Mouse (Mus musculus) heart, embryonic 12.5 days (tissue): ENCODE results near the gene Dcpp2. TPM values are rescaled to one million over a fixed set of nuclear protein-coding genes. Genes with fewer than 3 reads are reported as not detected.
A peak's percentile ranks its signal among the peaks of the same experiment; 100 is the strongest.
"Not testable (repeated sequence)": the region's sequence is repeated elsewhere in the genome, so short reads cannot be mapped to it uniquely, and the experiment has no call there.

ENCODE experiments used
- ATAC-seq: fragments of 200-750 bp; cut with Nextera tagmentation; 2 replicates; pipeline ENCODE4 v1.8.0; 2017; ENCODE audit warnings: moderate TSS enrichment, moderate library complexity; ENCODE audit not compliant: insufficient number of reproducible peaks, low FRiP score
- H3K27ac ChIP-seq: fragments of 300-500 bp; sonication (generic); 2 replicates; pipeline ENCODE4 v1.5.1; 2016; ENCODE audit warnings: mild to moderate bottlenecking, moderate library complexity; ENCODE audit not compliant: poor library complexity, severe bottlenecking
- H3K27me3 ChIP-seq: fragments of 300-500 bp; sonication (generic); replicated peaks from 2 replicates; pipeline ENCODE4 v1.6.1; 2016; ENCODE audit warnings: mild to moderate bottlenecking, moderate library complexity
- H3K36me3 ChIP-seq: fragments of 300-500 bp; sonication (generic); 2 replicates; pipeline ENCODE4 v1.6.1; 2016; ENCODE audit warnings: mild to moderate bottlenecking, moderate library complexity
- H3K4me1 ChIP-seq: fragments of 300-500 bp; sonication (generic); replicated peaks from 2 replicates; pipeline ENCODE4 v1.6.1; 2016; ENCODE audit warnings: mild to moderate bottlenecking
- H3K4me2 ChIP-seq: fragments of 300-500 bp; sonication (generic); 2 replicates; pipeline ENCODE4 v1.6.1; 2016; ENCODE audit warnings: mild to moderate bottlenecking, moderate library complexity
- H3K4me3 ChIP-seq: fragments of 300-500 bp; sonication (generic); 2 replicates; pipeline ENCODE4 v1.5.1; 2016; ENCODE audit warnings: mild to moderate bottlenecking
- H3K9ac ChIP-seq: fragments of 300-500 bp; sonication (generic); 2 replicates; pipeline ENCODE4 v1.6.1; 2016; ENCODE audit warnings: mild to moderate bottlenecking, moderate library complexity
- H3K9me3 ChIP-seq: fragments of 300-500 bp; sonication (generic); replicated peaks from 2 replicates; pipeline ENCODE4 v1.6.1; 2016; ENCODE audit warnings: mild to moderate bottlenecking, moderate library complexity
- WGBS: fragments of 180-500 bp; shearing (Covaris S2); methylation state at CpG from one replicate; pipeline ENCODE4 v1.1.7; 2016; 5-methylcytosine and 5-hydroxymethylcytosine counted together
- polyA plus RNA-seq: library from polyadenylated mRNA; unstranded; fragments of >200 nt; fragmentation: Nextera tagmentation; extraction: Ambion mirVana; gene quantifications from 2 replicates; pipeline ENCODE4 v1.2.1, GENCODE M21; 2016

Gene Dcpp2
- not detected in 2 replicates for polyA plus RNA-seq

DNA sequence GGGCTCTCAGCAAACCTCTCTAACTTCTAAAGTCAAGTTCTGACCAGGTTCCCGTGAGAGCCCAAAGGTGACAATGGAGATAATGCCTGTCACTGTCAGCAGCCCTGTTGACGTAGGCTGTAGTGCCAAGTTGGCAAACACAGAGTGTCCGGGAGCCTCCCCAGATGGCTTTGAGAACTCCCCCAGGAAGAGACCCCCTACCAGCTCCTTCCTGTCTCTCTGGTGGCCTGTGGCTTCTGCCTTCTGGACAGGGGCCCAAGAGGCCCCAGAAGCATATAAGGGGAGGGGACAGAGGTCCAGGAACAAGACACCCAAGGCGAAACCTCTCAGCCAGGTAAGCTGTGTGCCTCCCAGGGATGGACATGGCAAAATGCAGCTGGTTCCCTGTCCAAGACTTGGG lies at the start of gene Dcpp2, which contains the start of gene Dcpp1:
Gene Dcpp2 (plus strand): TSS at position 305 of the 400 bp plus-strand sequence.
Gene Dcpp1 (plus strand): TSS at position 301 of the 400 bp plus-strand sequence.
- H3K9ac ChIP-seq, H3K4me3 ChIP-seq, H3K36me3 ChIP-seq, H3K4me1 ChIP-seq, H3K27me3 ChIP-seq, H3K4me2 ChIP-seq, H3K9me3 ChIP-seq, H3K27ac ChIP-seq, ATAC-seq: not testable (repeated sequence)
- WGBS, result 50% methylated on average over 4 of the region's 4 CpGs

DNA sequence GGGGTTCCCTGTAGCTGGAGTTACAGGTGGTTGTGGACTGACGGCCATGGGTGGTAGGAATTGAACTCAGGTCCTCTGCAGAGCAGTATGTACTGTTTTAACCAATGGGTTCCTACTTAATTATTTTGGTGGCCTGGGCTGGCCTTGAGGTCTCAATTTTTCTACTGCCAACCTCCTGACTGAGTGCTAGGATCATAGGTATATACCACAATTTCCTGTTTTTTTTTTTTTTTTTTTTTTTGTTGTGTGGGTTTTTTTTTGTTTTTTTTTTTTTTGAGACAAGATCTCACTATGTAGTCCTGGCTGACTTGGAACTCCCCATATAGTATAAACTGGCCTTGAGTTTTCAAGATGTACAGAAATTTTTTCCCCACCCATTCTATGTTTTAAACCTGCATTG lies 49.5 kb upstream of the Dcpp2 start:
- Histone ChIP-seq H3K9ac (no peak overlapping the region), H3K4me2 (no peak overlapping the region), H3K27me3 (peaks cover 56% of the 10 kb centered on the region), H3K4me3 (no peak overlapping the region), H3K4me1 (peaks cover 11% of the 10 kb centered on the region), H3K9me3 (no peaks in the 10 kb centered on the region), H3K36me3 (peaks cover 11% of the 10 kb centered on the region), H3K27ac (no peak overlapping the region)
- WGBS, result 97% methylated on average over 1 of the region's 1 CpGs
- no peak for ATAC-seq

- Histone ChIP-seq H3K36me3 (no peaks in the 10 kb centered on the region), H3K27ac (no peak within 1 kb of the TSS), H3K9me3 (no peaks in the 10 kb centered on the region), H3K4me3 (no peak within 1 kb of the TSS), H3K4me1 (no peaks in the 10 kb centered on the region), H3K4me2 (no peak within 1 kb of the TSS), H3K9ac (no peak within 1 kb of the TSS), H3K27me3 (peaks cover 55% of the 10 kb centered on the region)
- ATAC-seq, result no peak
- 74% methylated on average over 8 of the region's 8 CpGs for WGBS
These were observed 44.6 kb upstream of the Dcpp2 start, which contains the start of gene Prss33 for GRCm38 (mm10) chr17:23836006-23836575. Gene Prss33, minus strand, starts transcription at chr17:23836056.

DNA sequence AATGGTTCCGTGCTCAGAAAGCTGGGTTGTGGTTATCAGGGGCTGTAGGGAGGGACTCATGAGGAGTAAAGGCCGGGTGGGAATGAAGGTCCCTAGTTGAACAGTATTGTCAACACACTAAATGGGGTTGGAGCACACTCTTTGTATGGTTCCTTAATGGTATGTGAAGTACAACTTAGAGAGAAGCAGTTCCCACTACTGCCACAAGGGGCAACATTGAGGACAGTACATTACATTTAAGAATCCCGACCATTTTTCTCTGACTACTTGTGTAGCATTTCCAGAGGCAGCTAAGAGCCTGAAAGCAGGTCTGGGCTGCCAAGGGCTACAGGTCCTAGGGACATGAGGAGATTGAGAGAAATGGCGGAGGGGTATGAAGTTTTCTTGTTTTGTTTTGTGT lies 39.5 kb upstream of the Dcpp2 start:
- H3K4me3 ChIP-seq, result no peak overlapping the region
- no peak overlapping the region for H3K4me2 ChIP-seq
- ATAC-seq, result no peak
- peaks cover 18% of the 10 kb centered on the region for H3K27me3 ChIP-seq
- no peaks in the 10 kb centered on the region for H3K36me3 ChIP-seq
- no peaks in the 10 kb centered on the region for H3K9me3 ChIP-seq
- H3K4me1 ChIP-seq, result 0 out of 2 replicates have a peak, but pooled peaks cover 7% of the 10 kb centered on the region
- H3K27ac ChIP-seq, result no peak overlapping the region
- WGBS, result 34% methylated on average over 4 of the region's 4 CpGs
- H3K9ac ChIP-seq, result no peak overlapping the region

DNA sequence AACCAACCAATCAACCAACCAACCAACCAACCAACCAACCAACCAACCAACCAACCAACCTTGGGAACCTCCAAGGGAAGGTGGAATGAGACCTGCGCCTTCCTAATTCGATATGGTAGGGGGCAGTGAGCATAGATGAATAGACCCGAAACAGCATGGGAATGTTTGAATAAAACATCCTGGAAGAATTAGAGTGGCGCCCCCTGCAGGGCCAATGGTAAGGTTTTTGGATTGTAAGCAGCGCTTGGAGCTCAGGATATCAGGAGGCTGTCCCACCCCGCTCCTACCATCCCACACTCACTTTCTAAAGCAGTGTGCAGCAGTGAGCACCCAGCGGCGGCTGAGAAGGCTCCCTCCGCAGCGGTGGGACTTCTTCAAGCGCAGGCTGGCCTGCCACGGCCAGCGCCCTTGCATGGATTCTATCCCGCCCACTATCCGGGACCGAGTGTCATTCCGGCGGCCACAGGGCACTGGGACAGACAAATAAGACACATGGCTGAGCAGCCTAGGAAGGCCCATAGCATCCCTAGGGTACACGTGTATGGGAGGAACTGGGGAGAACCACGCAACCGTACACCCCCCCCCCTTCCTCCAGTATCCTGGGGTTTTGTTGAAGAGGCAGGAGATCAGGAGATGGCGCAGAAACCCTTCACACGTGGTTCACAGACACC lies 37.4 kb upstream of the Dcpp2 start:
- H3K9me3 ChIP-seq, result no peaks in the 10 kb centered on the region
- ATAC-seq, result 0 out of 2 replicates have a peak, but pooled peaks have one; percentile 33
- H3K9ac ChIP-seq, result no peak overlapping the region
- H3K4me3 ChIP-seq, result no peak overlapping the region
- 0 out of 2 replicates have a peak, but pooled peaks cover 7% of the 10 kb centered on the region for H3K4me1 ChIP-seq
- no peaks in the 10 kb centered on the region for H3K36me3 ChIP-seq
- 43% methylated on average over 23 of the region's 23 CpGs for WGBS
- peaks cover 10% of the 10 kb centered on the region; the same call in 1 of the 2 replicates for H3K27me3 ChIP-seq
- H3K27ac ChIP-seq, result no peak overlapping the region
- peak overlapping the region; percentile 49 for H3K4me2 ChIP-seq

DNA sequence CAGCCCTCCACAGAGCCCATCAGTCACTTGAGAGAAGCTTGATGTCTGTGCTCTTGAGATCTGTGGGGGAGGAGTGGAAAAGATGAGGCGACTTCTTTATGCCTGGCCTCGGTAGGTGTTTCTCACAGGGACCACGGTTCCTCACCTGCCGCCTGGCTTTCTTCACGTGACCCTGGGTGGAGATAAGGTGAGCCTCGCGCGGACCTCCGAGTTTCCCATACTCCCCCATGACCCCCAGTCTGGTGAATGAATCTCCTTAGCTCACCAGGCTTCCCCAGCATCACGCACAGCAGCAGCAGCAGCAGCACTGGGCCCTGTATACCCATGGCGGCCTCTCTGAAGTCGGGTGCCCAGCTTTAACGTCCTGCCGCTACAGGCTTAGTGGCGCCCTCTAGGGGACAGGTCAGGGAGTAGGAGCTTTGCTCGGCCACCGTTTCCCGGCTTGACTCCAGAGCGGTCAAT lies 36.8 kb upstream of the Dcpp2 start, which contains the start of the genes Prss32 and Prss41:
Gene Prss32 (plus strand): TSS at position 44 of the 462 bp plus-strand sequence.
Gene Prss41 (minus strand): TSS at position 361 of the 462 bp plus-strand sequence.
- Histone ChIP-seq H3K4me3 (no peak within 1 kb of the TSS), H3K4me1 (0 out of 2 replicates have a peak, but pooled peaks cover 7% of the 10 kb centered on the region), H3K9ac (no peak within 1 kb of the TSS), H3K27ac (no peak within 1 kb of the TSS), H3K9me3 (no peaks in the 10 kb centered on the region), H3K27me3 (peaks cover 10% of the 10 kb centered on the region; the same call in 1 of the 2 replicates), H3K4me2 (peak within 1 kb of the TSS; percentile 49), H3K36me3 (no peaks in the 10 kb centered on the region)
- WGBS, result 8% methylated on average over 19 of the region's 19 CpGs
- ATAC-seq, result peak; percentile 52; the same call in 1 of the 2 replicates

DNA sequence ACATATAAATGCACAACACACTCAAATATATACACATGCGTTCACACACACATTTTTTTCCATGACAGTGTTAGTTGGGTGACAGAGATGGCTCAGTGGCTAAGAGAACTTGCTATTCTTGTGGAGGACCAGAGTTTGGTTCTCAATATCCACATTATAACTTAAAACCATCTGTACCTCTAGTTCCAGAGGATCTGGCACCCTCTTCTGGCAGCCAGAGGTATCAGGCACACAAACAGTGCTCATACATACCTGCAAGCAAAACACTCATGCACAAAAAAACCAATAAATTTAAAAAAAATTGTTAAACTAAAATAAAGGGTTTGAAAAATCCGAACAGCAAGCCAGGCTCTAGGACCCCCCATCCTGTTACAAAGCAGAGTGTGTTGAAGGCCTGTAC lies 30.7 kb upstream of the Dcpp2 start:
- 62% methylated on average over 2 of the region's 2 CpGs for WGBS
- no peaks in the 10 kb centered on the region for H3K36me3 ChIP-seq
- no peaks in the 10 kb centered on the region; the same call in 1 of the 2 replicates for H3K27me3 ChIP-seq
- no peak overlapping the region for H3K27ac ChIP-seq
- H3K4me2 ChIP-seq, result no peak overlapping the region
- H3K9ac ChIP-seq, result no peak overlapping the region
- no peak for ATAC-seq
- H3K4me3 ChIP-seq, result no peak overlapping the region
- H3K9me3 ChIP-seq, result 0 out of 2 replicates have a peak, but pooled peaks cover 3% of the 10 kb centered on the region
- peaks cover 9% of the 10 kb centered on the region for H3K4me1 ChIP-seq

DNA sequence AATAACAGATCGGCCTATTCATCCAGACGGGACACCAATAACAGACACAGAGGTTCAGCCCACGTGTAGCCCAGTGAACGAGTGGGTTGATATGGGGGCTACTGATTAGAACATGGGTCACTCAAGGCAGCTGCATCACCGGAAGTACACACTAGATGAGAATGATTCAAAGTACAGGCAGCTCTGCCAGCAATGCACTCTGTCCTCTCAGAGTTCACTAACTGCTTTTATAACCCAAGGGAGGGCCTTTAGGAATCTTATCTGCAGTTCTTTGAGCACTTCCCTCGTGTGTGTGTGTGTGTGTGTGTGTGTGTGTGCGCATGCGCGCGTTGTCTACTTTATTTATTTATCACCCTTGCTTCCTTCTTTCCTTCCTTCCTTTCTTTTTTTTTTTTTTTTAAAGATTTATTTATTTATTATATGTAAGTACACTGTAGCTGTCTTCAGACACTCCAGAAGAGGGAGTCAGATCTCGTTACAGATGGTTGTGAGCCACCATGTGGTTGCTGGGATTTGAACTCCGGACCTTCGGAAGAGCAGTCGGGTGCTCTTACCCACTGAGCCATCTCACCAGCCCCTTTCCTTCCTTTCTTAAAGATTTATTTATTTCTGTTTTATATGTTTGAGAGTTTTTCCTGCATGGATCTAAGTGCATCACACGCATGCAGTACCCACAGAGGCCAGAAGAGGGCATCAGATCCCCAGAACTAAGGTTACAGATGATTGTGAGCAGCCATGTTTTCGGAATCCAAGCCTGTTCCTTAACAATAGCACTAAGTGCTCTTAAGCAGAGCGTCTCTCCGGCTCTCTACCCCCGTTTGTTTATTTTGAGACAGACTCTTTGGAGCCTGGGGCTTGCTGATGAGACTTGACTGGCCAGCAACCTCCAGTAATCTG lies 29.6 kb upstream of the Dcpp2 start:
- Histone ChIP-seq H3K36me3 (no peaks in the 10 kb centered on the region), H3K4me1 (peaks cover 9% of the 10 kb centered on the region), H3K9me3 (0 out of 2 replicates have a peak, but pooled peaks cover 3% of the 10 kb centered on the region), H3K9ac (no peak overlapping the region), H3K4me3 (no peak overlapping the region), H3K27me3 (no peaks in the 10 kb centered on the region; the same call in 1 of the 2 replicates), H3K4me2 (no peak overlapping the region), H3K27ac (no peak overlapping the region)
- 46% methylated on average over 18 of the region's 19 CpGs for WGBS
- no peak for ATAC-seq

DNA sequence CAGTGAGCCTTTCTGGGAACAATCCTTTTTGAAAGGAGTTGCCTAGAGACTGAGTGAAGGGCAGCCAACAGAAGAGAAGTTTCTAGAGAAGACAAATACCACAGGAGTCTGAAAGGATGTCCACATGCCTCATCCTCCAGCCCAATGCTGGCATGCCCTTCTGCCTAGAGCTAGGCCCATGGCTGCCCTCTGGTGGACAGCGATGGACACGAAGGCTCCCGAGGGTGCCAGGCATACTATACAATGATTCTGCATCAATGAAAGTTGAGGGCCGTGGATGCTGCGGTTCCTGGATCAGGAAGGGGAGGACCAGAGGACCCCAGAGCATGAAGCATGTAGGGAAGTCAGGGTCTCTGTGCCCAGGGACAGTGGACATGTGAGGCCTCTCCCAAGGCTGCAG lies 27.4 kb upstream of the Dcpp2 start:
- peaks cover 9% of the 10 kb centered on the region for H3K4me1 ChIP-seq
- no peaks in the 10 kb centered on the region; the same call in 1 of the 2 replicates for H3K27me3 ChIP-seq
- H3K9ac ChIP-seq, result no peak overlapping the region
- 0 out of 2 replicates have a peak, but pooled peaks cover 3% of the 10 kb centered on the region for H3K9me3 ChIP-seq
- H3K4me2 ChIP-seq, result no peak overlapping the region
- no peak overlapping the region for H3K4me3 ChIP-seq
- ATAC-seq, result no peak; the same call in 1 of the 2 replicates
- H3K36me3 ChIP-seq, result no peaks in the 10 kb centered on the region
- WGBS, result 39% methylated on average over 5 of the region's 5 CpGs
- no peak overlapping the region for H3K27ac ChIP-seq

DNA sequence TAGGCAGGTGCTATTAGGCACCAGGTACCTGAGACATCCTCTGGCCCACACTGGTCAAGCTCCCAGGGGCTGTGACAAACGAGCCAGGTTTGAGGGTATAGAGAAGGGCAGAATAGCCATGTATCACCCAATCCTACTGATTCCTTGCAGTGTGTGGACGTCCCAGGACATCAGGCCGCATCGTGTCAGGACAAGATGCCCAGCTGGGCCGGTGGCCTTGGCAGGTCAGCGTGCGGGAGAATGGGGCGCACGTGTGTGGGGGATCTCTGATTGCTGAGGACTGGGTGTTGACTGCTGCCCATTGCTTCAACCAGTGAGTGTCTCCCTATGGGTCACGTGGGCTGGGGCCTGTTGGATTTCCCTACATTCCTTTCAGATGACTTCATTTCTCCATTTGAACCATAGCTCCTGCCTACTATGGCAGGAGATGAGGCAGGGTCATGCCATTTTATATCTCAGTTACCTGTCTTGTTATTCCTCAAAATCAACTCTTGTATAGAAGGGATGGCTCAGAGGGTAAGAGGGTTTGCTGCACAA lies 26.4 kb upstream of the Dcpp2 start:
- ATAC-seq, result 0 out of 2 replicates have a peak, but pooled peaks have one; percentile 13
- Histone ChIP-seq H3K4me3 (no peak overlapping the region), H3K27me3 (peaks cover under 1% of the 10 kb centered on the region; the same call in 1 of the 2 replicates), H3K9ac (no peak overlapping the region), H3K9me3 (0 out of 2 replicates have a peak, but pooled peaks cover 3% of the 10 kb centered on the region), H3K4me1 (peaks cover 9% of the 10 kb centered on the region), H3K4me2 (no peak overlapping the region), H3K36me3 (no peaks in the 10 kb centered on the region), H3K27ac (no peak overlapping the region)
- 70% methylated on average over 10 of the region's 10 CpGs for WGBS
